Mouse (Mus musculus): ENCODE measurements at regions not wholly inside any gene's neighbourhood (a gene's known extent, or its start where the extent isn't known, plus 50 kb on each side); places are given as distances from the start of the nearest gene placed in this dataset.

DNA sequence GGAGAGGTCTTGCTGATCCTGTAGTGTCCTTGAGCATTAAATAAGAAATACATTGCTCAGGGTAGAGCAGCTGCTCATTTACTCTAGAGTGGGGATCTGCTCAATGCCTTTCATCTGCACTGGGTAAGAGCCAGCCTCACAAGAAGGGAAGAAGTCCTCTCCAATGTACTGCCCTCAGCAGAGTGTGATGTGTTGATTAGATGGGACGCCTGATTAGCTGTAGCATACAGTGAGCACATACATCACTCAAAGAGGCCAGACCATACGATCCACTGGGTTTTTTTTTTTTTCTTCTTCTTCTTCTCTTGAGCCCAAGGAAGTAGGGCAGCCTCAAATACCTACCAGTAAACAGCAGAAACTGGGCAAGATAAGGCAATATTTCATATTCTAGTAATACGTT lies 140.7 kb downstream of the Ube2e3 start:
- H3K36me3 ChIP-seq (ENCODE audit: control insufficient read depth, insufficient read depth, low read length), result no peaks in the 10 kb centered on the region
- no peak overlapping the region for H3K9ac ChIP-seq (replicated peaks; ENCODE audit: low read depth, low read length)
- no peaks in the 10 kb centered on the region for H3K4me1 ChIP-seq (ENCODE audit: control insufficient read depth, insufficient read depth, low read length)
- H3K27me3 ChIP-seq (ENCODE audit: control insufficient read depth, insufficient read depth, low read length), result no peaks in the 10 kb centered on the region
- WGBS, result 87% methylated on average over 3 of the region's 3 CpGs
- H3K9me3 ChIP-seq (ENCODE audit: control insufficient read depth, low read length), result no peaks in the 10 kb centered on the region
- H3K4me2 ChIP-seq (ENCODE audit: low read depth, low read length), result no peak overlapping the region
- ATAC-seq (ENCODE audit: low read depth), result no peak
- no peak overlapping the region for H3K4me3 ChIP-seq (ENCODE audit: low read depth, low read length)
- no peak overlapping the region for H3K27ac ChIP-seq (ENCODE audit: low read depth, low read length)

GRCm38 (mm10) chr2:79009791-79010190 lies 141.9 kb downstream of the Ube2e3 start:
- H3K9ac ChIP-seq (replicated peaks; ENCODE audit: low read depth, low read length), result no peak overlapping the region
- H3K9me3 ChIP-seq (ENCODE audit: control insufficient read depth, low read length), result no peaks in the 10 kb centered on the region
- WGBS, result 63% methylated on average over 2 of the region's 2 CpGs
- H3K4me2 ChIP-seq (ENCODE audit: low read depth, low read length), result no peak overlapping the region
- H3K27me3 ChIP-seq (ENCODE audit: control insufficient read depth, insufficient read depth, low read length), result no peaks in the 10 kb centered on the region
- no peaks in the 10 kb centered on the region for H3K4me1 ChIP-seq (ENCODE audit: control insufficient read depth, insufficient read depth, low read length)
- H3K36me3 ChIP-seq (ENCODE audit: control insufficient read depth, insufficient read depth, low read length), result no peaks in the 10 kb centered on the region
- no peak overlapping the region for H3K4me3 ChIP-seq (ENCODE audit: low read depth, low read length)
- ATAC-seq (ENCODE audit: low read depth), result no peak
- H3K27ac ChIP-seq (ENCODE audit: low read depth, low read length), result no peak overlapping the region

GRCm38 (mm10) chr2:79010273-79010672 lies 142.3 kb downstream of the Ube2e3 start:
- 79% methylated on average over 2 of the region's 2 CpGs for WGBS
- ATAC-seq (ENCODE audit: low read depth), result no peak

GRCm38 (mm10) chr2:79018732-79019423 lies 151.0 kb downstream of the Ube2e3 start:
- Histone ChIP-seq H3K27me3 (ENCODE audit: control insufficient read depth, insufficient read depth, low read length) (no peaks in the 10 kb centered on the region), H3K9me3 (ENCODE audit: control insufficient read depth, low read length) (no peaks in the 10 kb centered on the region), H3K4me2 (ENCODE audit: low read depth, low read length) (no peak overlapping the region), H3K4me3 (ENCODE audit: low read depth, low read length) (no peak overlapping the region), H3K9ac (replicated peaks; ENCODE audit: low read depth, low read length) (no peak overlapping the region), H3K27ac (ENCODE audit: low read depth, low read length) (no peak overlapping the region), H3K4me1 (ENCODE audit: control insufficient read depth, insufficient read depth, low read length) (no peaks in the 10 kb centered on the region), H3K36me3 (ENCODE audit: control insufficient read depth, insufficient read depth, low read length) (no peaks in the 10 kb centered on the region)
- ATAC-seq (ENCODE audit: low read depth), result no peak
- WGBS, result 74% methylated on average over 4 of the region's 4 CpGs

More at GRCm38 (mm10) chr2:79010273-79010672, 142.3 kb downstream of the Ube2e3 start:
- H3K9me3 ChIP-seq (ENCODE audit: control insufficient read depth, low read length), result no peaks in the 10 kb centered on the region
- H3K27me3 ChIP-seq (ENCODE audit: control insufficient read depth, insufficient read depth, low read length), result no peaks in the 10 kb centered on the region
- no peak overlapping the region for H3K4me3 ChIP-seq (ENCODE audit: low read depth, low read length)
- no peak overlapping the region for H3K27ac ChIP-seq (ENCODE audit: low read depth, low read length)
- no peaks in the 10 kb centered on the region for H3K4me1 ChIP-seq (ENCODE audit: control insufficient read depth, insufficient read depth, low read length)
- H3K4me2 ChIP-seq (ENCODE audit: low read depth, low read length), result no peak overlapping the region
- no peaks in the 10 kb centered on the region for H3K36me3 ChIP-seq (ENCODE audit: control insufficient read depth, insufficient read depth, low read length)
- no peak overlapping the region for H3K9ac ChIP-seq (replicated peaks; ENCODE audit: low read depth, low read length)

GRCm38 (mm10) chr2:79022954-79023353 lies 155.0 kb downstream of the Ube2e3 start:
- Histone ChIP-seq H3K36me3 (ENCODE audit: control insufficient read depth, insufficient read depth, low read length) (no peaks in the 10 kb centered on the region), H3K4me2 (ENCODE audit: low read depth, low read length) (no peak overlapping the region), H3K4me1 (ENCODE audit: control insufficient read depth, insufficient read depth, low read length) (no peaks in the 10 kb centered on the region; the same call in 1 of the 2 replicates), H3K4me3 (ENCODE audit: low read depth, low read length) (no peak overlapping the region), H3K9ac (replicated peaks; ENCODE audit: low read depth, low read length) (no peak overlapping the region), H3K27ac (ENCODE audit: low read depth, low read length) (no peak overlapping the region), H3K9me3 (ENCODE audit: control insufficient read depth, low read length) (no peaks in the 10 kb centered on the region), H3K27me3 (ENCODE audit: control insufficient read depth, insufficient read depth, low read length) (no peaks in the 10 kb centered on the region)
- no peak for ATAC-seq (ENCODE audit: low read depth)
- WGBS, result 81% methylated on average over 2 of the region's 2 CpGs

- no peaks in the 10 kb centered on the region for H3K27me3 ChIP-seq (ENCODE audit: control insufficient read depth, insufficient read depth, low read length)
- no peak overlapping the region for H3K9ac ChIP-seq (replicated peaks; ENCODE audit: low read depth, low read length)
- no peak overlapping the region for H3K4me3 ChIP-seq (ENCODE audit: low read depth, low read length)
- WGBS, result 76% methylated on average over 4 of the region's 4 CpGs
- no peak overlapping the region for H3K27ac ChIP-seq (ENCODE audit: low read depth, low read length)
- H3K4me1 ChIP-seq (ENCODE audit: control insufficient read depth, insufficient read depth, low read length), result no peaks in the 10 kb centered on the region; the same call in 1 of the 2 replicates
- H3K9me3 ChIP-seq (ENCODE audit: control insufficient read depth, low read length), result no peaks in the 10 kb centered on the region
- no peaks in the 10 kb centered on the region for H3K36me3 ChIP-seq (ENCODE audit: control insufficient read depth, insufficient read depth, low read length)
- ATAC-seq (ENCODE audit: low read depth), result no peak
- no peak overlapping the region for H3K4me2 ChIP-seq (ENCODE audit: low read depth, low read length)
Observed at GRCm38 (mm10) chr2:79025678-79026077, 157.8 kb downstream of the Ube2e3 start.

DNA sequence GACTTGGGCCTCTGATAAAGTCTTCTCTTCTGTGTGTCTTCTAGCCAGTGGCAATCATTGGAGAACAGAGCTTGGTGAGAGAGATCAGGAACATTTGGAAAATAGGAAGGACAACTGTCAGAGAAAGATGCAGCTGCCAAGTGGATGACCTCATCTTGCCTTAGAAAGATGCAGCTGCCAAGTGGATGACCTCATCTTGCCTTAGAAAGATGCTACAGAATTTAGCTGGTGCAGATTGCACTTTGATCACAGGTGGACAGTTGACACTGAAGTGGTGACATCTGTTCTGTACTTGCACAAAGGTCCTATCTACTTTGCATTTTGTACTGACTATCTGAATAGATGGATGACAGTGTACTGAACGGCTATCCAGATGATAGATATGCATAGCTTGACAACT lies 163.1 kb downstream of the Ube2e3 start:
- no peak overlapping the region for H3K4me3 ChIP-seq (ENCODE audit: low read depth, low read length)
- H3K4me2 ChIP-seq (ENCODE audit: low read depth, low read length), result no peak overlapping the region
- 46% methylated on average over 1 of the region's 1 CpGs for WGBS
- H3K9ac ChIP-seq (replicated peaks; ENCODE audit: low read depth, low read length), result no peak overlapping the region
- H3K27me3 ChIP-seq (ENCODE audit: control insufficient read depth, insufficient read depth, low read length), result no peaks in the 10 kb centered on the region
- H3K36me3 ChIP-seq (ENCODE audit: control insufficient read depth, insufficient read depth, low read length), result no peaks in the 10 kb centered on the region
- no peaks in the 10 kb centered on the region; the same call in 1 of the 2 replicates for H3K4me1 ChIP-seq (ENCODE audit: control insufficient read depth, insufficient read depth, low read length)
- no peaks in the 10 kb centered on the region for H3K9me3 ChIP-seq (ENCODE audit: control insufficient read depth, low read length)
- no peak overlapping the region for H3K27ac ChIP-seq (ENCODE audit: low read depth, low read length)
- ATAC-seq (ENCODE audit: low read depth), result no peak

DNA sequence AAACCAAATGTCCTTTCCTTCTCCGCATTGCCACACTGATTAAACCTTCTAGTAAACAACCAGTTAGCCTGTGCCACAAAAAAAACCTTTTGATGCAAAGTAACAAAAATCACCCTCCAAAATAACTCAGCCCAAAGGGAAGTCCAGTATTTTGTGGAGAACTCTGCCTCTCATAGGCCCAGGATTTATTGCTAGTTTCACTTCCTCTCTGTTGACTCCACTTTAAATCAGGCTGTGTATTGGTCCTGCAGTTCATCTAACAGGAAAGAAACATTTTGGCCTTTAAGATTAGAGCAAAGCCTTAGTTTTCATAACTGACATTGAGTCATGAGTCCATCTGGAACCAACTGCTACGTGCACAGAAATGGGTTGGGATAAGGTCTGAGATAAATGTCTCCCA lies 168.4 kb downstream of the Ube2e3 start:
- Histone ChIP-seq H3K27ac (ENCODE audit: low read depth, low read length) (no peak overlapping the region), H3K9ac (replicated peaks; ENCODE audit: low read depth, low read length) (no peak overlapping the region), H3K27me3 (ENCODE audit: control insufficient read depth, insufficient read depth, low read length) (no peaks in the 10 kb centered on the region), H3K4me1 (ENCODE audit: control insufficient read depth, insufficient read depth, low read length) (no peaks in the 10 kb centered on the region), H3K4me3 (ENCODE audit: low read depth, low read length) (no peak overlapping the region), H3K9me3 (ENCODE audit: control insufficient read depth, low read length) (no peaks in the 10 kb centered on the region), H3K4me2 (ENCODE audit: low read depth, low read length) (no peak overlapping the region), H3K36me3 (ENCODE audit: control insufficient read depth, insufficient read depth, low read length) (no peaks in the 10 kb centered on the region)
- no peak for ATAC-seq (ENCODE audit: low read depth)
- WGBS, result 81% methylated on average over 2 of the region's 2 CpGs

DNA sequence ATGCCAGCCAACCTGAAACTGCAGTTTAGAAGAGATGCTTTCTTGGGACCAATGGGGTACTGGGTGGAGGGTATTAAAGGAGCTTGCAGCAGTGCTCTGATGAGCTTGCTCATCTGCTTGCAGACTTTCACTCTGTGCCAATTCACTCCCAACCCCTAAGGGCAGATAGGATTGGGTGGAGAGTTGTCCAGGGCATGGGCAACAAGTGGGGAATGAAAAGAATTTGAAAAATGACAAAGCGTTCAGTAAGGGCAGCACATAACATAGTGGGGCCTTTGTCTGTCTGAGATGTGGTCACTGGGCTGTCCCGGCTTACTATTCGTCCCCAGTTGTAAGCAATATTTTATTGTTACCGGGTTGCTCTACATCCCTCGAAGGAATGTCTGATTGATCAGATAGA lies 170.7 kb downstream of the Ube2e3 start:
- no peak overlapping the region for H3K27ac ChIP-seq (ENCODE audit: low read depth, low read length)
- no peak overlapping the region for H3K4me2 ChIP-seq (ENCODE audit: low read depth, low read length)
- WGBS, result 28% methylated on average over 5 of the region's 5 CpGs
- no peak overlapping the region for H3K9ac ChIP-seq (replicated peaks; ENCODE audit: low read depth, low read length)
- no peaks in the 10 kb centered on the region for H3K36me3 ChIP-seq (ENCODE audit: control insufficient read depth, insufficient read depth, low read length)
- no peak for ATAC-seq (ENCODE audit: low read depth)
- no peaks in the 10 kb centered on the region for H3K9me3 ChIP-seq (ENCODE audit: control insufficient read depth, low read length)
- no peaks in the 10 kb centered on the region for H3K4me1 ChIP-seq (ENCODE audit: control insufficient read depth, insufficient read depth, low read length)
- H3K27me3 ChIP-seq (ENCODE audit: control insufficient read depth, insufficient read depth, low read length), result no peaks in the 10 kb centered on the region
- H3K4me3 ChIP-seq (ENCODE audit: low read depth, low read length), result no peak overlapping the region
